Mouse (Mus musculus): ENCODE measurements at regions not wholly inside any gene's neighbourhood (a gene's known extent, or its start where the extent isn't known, plus 50 kb on each side); places are given as distances from the start of the nearest gene placed in this dataset.

GRCm38 (mm10) chr12:109951473-109951872 is 327.4 kb upstream of the Dio3 start:
- Histone ChIP-seq H3K27me3 (ENCODE audit: insufficient read depth, poor library complexity, severe bottlenecking) (peaks cover 30% of the 10 kb centered on the region), H3K36me3 (no peaks in the 10 kb centered on the region), H3K4me1 (peaks cover 45% of the 10 kb centered on the region), H3K27ac (peak overlapping the region; percentile 78), H3K9me3 (no peaks in the 10 kb centered on the region), H3K4me3 (no peak overlapping the region)
- DNase-seq (ENCODE audit: low spot score) = no peak
- 82% methylated on average over 12 of the region's 12 CpGs for WGBS

DNA sequence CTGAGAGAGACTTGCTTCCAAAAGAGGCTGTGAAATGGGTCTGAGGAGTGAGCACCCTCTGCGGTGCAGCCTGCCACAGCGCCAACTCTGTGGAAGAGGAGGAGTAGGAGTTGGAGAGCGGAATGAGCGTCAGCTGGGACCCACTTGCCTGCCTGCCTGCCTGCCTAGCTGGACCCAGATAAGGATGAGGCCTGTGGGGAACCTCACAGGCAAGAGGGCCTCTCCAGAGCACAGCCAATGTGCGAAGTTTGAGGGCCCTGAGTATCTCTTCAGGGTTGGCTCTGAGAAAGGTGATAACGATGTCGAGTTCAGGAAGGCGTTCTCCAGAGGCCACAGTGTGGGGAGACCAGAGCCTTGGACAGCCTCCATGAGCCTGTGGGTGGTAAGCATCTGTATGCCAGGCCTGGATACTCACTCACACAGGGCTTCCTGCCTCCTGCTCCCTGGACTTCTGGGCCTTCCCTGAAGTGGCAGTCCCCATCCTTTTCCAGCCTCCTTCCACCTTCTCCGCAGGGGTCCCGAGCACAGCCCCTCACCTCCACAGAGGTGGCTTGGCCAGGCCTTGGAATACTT is 326.9 kb upstream of the Dio3 start:
- Histone ChIP-seq H3K4me1 (peaks cover 45% of the 10 kb centered on the region), H3K27me3 (ENCODE audit: insufficient read depth, poor library complexity, severe bottlenecking) (peaks cover 28% of the 10 kb centered on the region), H3K36me3 (no peaks in the 10 kb centered on the region), H3K4me3 (no peak overlapping the region), H3K27ac (peak overlapping the region; percentile 78), H3K9me3 (no peaks in the 10 kb centered on the region)
- DNase-seq (ENCODE audit: low spot score) = peak; percentile 85
- WGBS = 36% methylated on average over 10 of the region's 10 CpGs

DNA sequence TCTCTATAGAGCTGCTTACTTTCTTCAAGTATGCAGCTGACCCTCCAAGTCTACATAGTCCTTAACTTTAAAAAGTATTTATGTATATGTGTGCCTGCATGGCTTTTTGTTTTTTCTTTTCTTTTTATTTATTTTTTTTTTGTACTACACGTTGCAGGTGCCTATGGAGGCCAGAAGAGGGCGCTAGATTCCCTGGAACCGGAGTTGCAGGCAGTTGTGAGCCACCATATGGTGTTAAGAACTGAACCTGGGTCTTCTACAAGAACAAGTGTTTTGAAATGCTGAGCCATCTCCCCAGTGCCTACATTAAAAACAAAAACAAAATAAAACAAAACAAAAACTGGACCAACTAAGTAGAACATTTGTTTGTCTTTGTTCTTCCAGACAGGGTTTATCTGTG is 325.9 kb upstream of the Dio3 start:
- H3K27ac ChIP-seq = peak overlapping the region; percentile 78; the same call in 1 of the 2 replicates

DNA sequence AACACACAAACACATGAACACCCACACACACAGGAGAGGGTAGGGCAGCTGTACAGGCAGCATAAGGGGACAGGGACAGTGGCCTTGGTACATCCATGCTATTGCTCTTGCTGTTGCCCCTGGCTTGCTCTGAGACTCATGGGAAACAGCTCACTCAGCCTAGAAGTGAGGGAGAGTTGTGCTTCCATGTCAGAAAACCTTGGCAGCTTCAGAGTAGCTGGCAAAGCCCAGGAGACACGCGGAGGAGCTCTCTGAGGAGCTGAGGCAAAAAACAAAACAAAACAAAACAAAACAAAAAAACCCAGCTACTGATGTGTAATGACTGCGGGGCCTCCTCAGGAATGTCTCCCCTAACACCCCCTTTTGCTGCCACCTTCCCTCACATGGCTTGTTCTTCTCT is 321.6 kb upstream of the Dio3 start:
- Histone ChIP-seq H3K4me3 (no peak overlapping the region), H3K27me3 (ENCODE audit: insufficient read depth, poor library complexity, severe bottlenecking) (peaks cover 25% of the 10 kb centered on the region), H3K4me1 (peaks cover 16% of the 10 kb centered on the region), H3K9me3 (no peaks in the 10 kb centered on the region), H3K36me3 (no peaks in the 10 kb centered on the region), H3K27ac (no peak overlapping the region)
- WGBS = 86% methylated on average over 3 of the region's 3 CpGs
- no peak for DNase-seq (ENCODE audit: low spot score)

More for the DNA sequence above, 325.9 kb upstream of the Dio3 start:
- no peak for DNase-seq (ENCODE audit: low spot score)
- no peaks in the 10 kb centered on the region for H3K9me3 ChIP-seq
- WGBS = 56% methylated on average over 3 of the region's 3 CpGs
- H3K4me3 ChIP-seq = no peak overlapping the region
- H3K27me3 ChIP-seq (ENCODE audit: insufficient read depth, poor library complexity, severe bottlenecking) = peaks cover 26% of the 10 kb centered on the region
- H3K36me3 ChIP-seq = no peaks in the 10 kb centered on the region
- peaks cover 44% of the 10 kb centered on the region for H3K4me1 ChIP-seq

DNA sequence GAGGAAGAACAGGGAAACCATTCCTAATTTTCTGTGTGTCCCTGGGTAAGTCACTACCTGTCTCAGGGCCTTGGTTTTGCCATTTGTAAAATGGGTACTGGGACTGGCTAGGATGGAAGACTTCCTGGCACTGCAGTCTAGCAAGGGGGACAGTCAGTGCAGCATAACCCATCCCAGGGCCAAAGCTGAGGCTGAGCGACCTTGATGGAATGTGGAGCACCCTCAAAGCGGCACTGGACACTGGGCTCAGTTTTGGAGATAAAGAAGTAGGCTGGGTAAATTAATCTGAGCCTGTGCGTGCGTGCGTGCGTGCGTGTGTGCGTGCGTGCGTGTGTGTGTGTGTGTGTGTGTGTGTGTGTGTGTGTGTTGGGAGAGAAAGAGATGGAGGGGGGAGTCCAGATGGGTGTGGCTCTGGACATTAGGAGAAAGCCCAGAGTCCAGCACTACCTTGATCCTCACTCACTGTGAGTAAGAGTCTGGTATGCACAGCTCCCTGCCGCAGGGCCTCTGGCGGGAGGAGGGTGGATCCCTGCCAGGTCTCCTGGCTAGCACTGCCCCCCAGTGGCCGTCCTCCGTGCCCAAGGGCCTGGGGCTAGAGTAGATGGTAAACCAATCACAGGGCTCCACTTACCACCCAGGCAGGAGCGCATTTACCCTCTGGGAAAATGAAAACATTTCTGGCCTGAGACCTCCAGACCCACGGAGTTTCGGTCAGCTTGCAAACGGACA is 320.3 kb upstream of the Dio3 start:
- Histone ChIP-seq H3K4me1 (peaks cover 13% of the 10 kb centered on the region), H3K9me3 (no peaks in the 10 kb centered on the region), H3K36me3 (no peaks in the 10 kb centered on the region), H3K4me3 (no peak overlapping the region), H3K27ac (no peak overlapping the region), H3K27me3 (ENCODE audit: insufficient read depth, poor library complexity, severe bottlenecking) (peaks cover 27% of the 10 kb centered on the region)
- peak; percentile 88 for DNase-seq (ENCODE audit: low spot score)
- WGBS = 43% methylated on average over 18 of the region's 18 CpGs

DNA sequence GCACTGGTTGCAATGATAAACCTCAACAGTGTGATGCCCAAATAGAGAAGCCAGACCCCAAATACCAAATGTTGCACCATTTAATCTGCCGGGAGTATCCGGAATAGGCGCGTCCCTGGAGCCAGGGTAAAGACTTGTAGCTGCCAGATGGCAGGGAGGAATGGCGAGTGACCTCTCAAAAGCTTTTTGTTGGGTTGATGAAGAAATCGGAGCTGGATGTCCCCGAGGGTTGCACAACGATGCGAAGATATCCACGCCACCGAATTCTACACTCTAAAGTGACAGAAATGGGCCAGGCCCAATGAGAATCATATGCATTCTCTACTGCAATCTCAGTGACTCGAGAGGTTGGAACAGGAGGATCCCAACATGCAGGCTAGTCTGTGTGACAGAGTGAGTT is 312.1 kb upstream of the Dio3 start:
- no peak overlapping the region for H3K4me3 ChIP-seq
- no peak for DNase-seq (ENCODE audit: low spot score)
- WGBS = 89% methylated on average over 12 of the region's 12 CpGs
- H3K36me3 ChIP-seq = no peaks in the 10 kb centered on the region
- no peaks in the 10 kb centered on the region for H3K4me1 ChIP-seq
- H3K27me3 ChIP-seq (ENCODE audit: insufficient read depth, poor library complexity, severe bottlenecking) = peaks cover 26% of the 10 kb centered on the region; the same call in 1 of the 2 replicates
- no peaks in the 10 kb centered on the region for H3K9me3 ChIP-seq
- no peak overlapping the region for H3K27ac ChIP-seq

DNA sequence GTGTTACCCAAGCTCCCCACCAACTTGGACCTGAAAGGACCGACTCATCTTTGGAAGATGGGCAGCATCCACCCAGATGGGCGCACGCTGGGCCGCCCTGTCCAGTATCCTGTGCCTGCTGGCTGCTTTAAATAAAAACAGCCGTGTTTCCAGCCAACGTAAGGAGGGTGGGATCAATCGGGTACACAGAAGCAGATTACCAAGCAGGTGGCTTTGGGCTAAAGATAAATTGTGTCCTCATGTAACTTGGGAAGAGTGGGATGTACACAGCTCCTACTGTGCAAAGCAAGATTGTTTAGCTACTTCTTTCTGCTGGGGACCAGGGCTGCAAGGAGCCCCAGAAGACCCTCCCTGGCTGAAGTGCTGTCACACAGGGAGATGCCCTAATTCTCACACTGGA is 310.6 kb upstream of the Dio3 start:
- 85% methylated on average over 7 of the region's 7 CpGs for WGBS
- no peaks in the 10 kb centered on the region for H3K9me3 ChIP-seq
- no peak overlapping the region for H3K4me3 ChIP-seq
- no peak for DNase-seq (ENCODE audit: low spot score)
- no peak overlapping the region for H3K27ac ChIP-seq
- no peaks in the 10 kb centered on the region for H3K4me1 ChIP-seq
- peaks cover 27% of the 10 kb centered on the region; the same call in 1 of the 2 replicates for H3K27me3 ChIP-seq (ENCODE audit: insufficient read depth, poor library complexity, severe bottlenecking)
- no peaks in the 10 kb centered on the region for H3K36me3 ChIP-seq

DNA sequence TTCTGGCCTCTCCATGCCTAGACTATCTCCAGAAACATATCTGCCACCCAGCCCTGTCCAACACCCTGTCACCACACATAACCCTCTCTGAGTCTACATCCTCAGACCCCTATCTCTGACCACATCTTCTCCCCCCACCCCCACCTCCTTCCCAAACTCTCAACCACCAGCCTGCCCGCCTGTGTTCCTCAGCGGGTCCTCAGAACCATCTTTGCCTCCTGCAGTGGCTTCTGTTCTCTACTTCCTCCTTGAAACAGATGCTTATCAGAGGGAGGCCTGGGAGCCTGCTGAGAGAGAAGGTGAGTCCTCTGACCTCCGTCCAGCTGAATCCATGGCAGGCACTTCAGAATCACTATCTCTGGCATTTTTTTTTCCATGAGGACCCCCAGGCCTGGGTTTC is 307.4 kb upstream of the Dio3 start:
- no peaks in the 10 kb centered on the region for H3K9me3 ChIP-seq
- H3K27me3 ChIP-seq (ENCODE audit: insufficient read depth, poor library complexity, severe bottlenecking) = 0 out of 2 replicates have a peak, but pooled peaks cover 25% of the 10 kb centered on the region
- no peak overlapping the region for H3K27ac ChIP-seq
- H3K4me1 ChIP-seq = no peaks in the 10 kb centered on the region
- 31% methylated on average over 3 of the region's 3 CpGs for WGBS
- no peak for DNase-seq (ENCODE audit: low spot score)
- no peaks in the 10 kb centered on the region for H3K36me3 ChIP-seq
- no peak overlapping the region for H3K4me3 ChIP-seq

- H3K36me3 ChIP-seq = no peaks in the 10 kb centered on the region
- H3K4me1 ChIP-seq = no peaks in the 10 kb centered on the region
- H3K27ac ChIP-seq = no peak overlapping the region
- 74% methylated on average over 5 of the region's 5 CpGs for WGBS
- no peaks in the 10 kb centered on the region for H3K9me3 ChIP-seq
- no peak overlapping the region for H3K4me3 ChIP-seq
- no peak for DNase-seq (ENCODE audit: low spot score)
- H3K27me3 ChIP-seq (ENCODE audit: insufficient read depth, poor library complexity, severe bottlenecking) = 0 out of 2 replicates have a peak, but pooled peaks cover 25% of the 10 kb centered on the region
Observed at GRCm38 (mm10) chr12:109972366-109973015, 306.4 kb upstream of the Dio3 start.

GRCm38 (mm10) chr12:109973598-109973997 is 305.3 kb upstream of the Dio3 start:
- Histone ChIP-seq H3K4me3 (no peak overlapping the region), H3K9me3 (no peaks in the 10 kb centered on the region), H3K36me3 (no peaks in the 10 kb centered on the region), H3K27ac (no peak overlapping the region), H3K27me3 (ENCODE audit: insufficient read depth, poor library complexity, severe bottlenecking) (0 out of 2 replicates have a peak, but pooled peaks cover 18% of the 10 kb centered on the region), H3K4me1 (no peaks in the 10 kb centered on the region)
- DNase-seq (ENCODE audit: low spot score) = no peak
- WGBS = 76% methylated on average over 4 of the region's 4 CpGs

DNA sequence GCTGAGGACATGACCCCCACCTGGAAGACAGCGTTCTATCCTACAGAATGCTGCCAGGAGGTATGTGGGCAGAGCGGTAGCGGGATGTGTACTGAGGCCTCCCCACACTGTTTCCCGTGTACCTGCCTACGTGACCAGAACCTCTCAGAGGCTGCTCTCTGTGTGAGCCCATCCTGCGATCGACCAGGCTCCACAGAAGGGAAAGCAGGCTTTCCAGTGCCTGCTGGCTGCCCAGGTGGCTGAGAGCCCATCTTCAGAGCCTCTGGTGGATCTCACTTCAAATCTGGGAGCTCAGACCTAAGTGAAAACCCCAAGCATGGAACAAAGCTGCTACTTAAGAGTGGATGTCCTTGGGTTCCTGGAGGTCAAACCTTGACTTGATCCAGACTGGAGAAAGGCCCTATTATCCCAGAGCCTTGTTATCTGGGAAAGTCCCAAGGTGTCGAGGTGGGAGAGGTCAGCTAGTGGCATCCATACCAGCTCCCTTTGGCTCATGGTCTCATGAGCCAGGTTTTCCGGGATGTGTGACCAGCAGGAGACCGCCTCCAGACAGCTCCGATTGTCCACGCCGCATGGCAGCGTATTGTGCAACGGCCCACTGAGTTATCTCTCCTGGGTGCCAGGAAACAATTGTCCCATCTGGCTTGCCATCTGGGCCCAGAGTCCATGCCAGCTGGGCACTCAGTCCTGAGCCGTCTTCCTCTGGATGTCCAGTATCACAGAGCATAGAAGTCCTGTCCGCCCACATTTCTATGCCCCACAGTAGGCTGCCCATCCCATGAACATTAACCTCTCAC is 303.5 kb upstream of the Dio3 start:
- Histone ChIP-seq H3K27ac (no peak overlapping the region), H3K4me1 (no peaks in the 10 kb centered on the region), H3K9me3 (no peaks in the 10 kb centered on the region), H3K36me3 (no peaks in the 10 kb centered on the region), H3K4me3 (no peak overlapping the region), H3K27me3 (ENCODE audit: insufficient read depth, poor library complexity, severe bottlenecking) (0 out of 2 replicates have a peak, but pooled peaks cover 7% of the 10 kb centered on the region)
- 80% methylated on average over 17 of the region's 17 CpGs for WGBS
- DNase-seq (ENCODE audit: low spot score) = no peak

DNA sequence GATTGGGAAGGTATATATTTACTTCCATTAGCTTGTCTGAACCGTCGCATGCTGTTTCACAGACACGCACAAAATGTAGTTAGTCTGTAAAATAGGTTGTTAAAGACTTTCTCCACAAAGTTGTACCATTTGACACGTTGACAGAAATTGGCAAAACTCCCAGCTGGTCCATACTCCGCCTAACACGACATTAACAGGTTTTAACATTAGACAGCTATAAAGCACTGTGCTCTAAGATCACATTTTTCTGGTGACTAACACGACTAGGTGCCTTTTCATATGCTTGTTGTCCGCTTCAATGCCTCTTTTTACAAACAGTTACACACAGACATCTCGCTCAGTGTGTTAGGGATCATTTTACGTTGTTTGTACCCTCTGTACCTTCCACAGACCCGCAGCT is 294.2 kb upstream of the Dio3 start:
- DNase-seq (ENCODE audit: low spot score) = no peak
- no peaks in the 10 kb centered on the region for H3K9me3 ChIP-seq
- WGBS = 82% methylated on average over 11 of the region's 11 CpGs
- H3K27ac ChIP-seq = no peak overlapping the region
- H3K27me3 ChIP-seq (ENCODE audit: insufficient read depth, poor library complexity, severe bottlenecking) = peaks cover 4% of the 10 kb centered on the region; the same call in 1 of the 2 replicates
- no peaks in the 10 kb centered on the region for H3K4me1 ChIP-seq
- H3K36me3 ChIP-seq = no peaks in the 10 kb centered on the region
- H3K4me3 ChIP-seq = no peak overlapping the region

Measured in heart, embryonic 10.5 days (tissue).